Mouse (Mus musculus): ENCODE results near the gene Pbrm1. TPM values are rescaled to one million over a fixed set of nuclear protein-coding genes. Genes with fewer than 3 reads are reported as not detected.

Gene Pbrm1
- polyA plus RNA-seq, 1 experiment from 2014 or later: 84.6 TPM

GRCm38 (mm10) chr14:31045817-31046216 is 26.9 kb downstream of the Pbrm1 start:
- WGBS: 94% methylated on average over 1 of the region's 1 CpGs

GRCm38 (mm10) chr14:31062277-31062676 is 43.3 kb downstream of the Pbrm1 start:
- DNase-seq (ENCODE audit: low spot score): peak; percentile 28
- H3K4me2 ChIP-seq (ENCODE audit: low read depth, low read length): no peak overlapping the region
- no peak overlapping the region for H3K27ac ChIP-seq (replicated peaks; ENCODE audit: low read depth, low read length)
- no peak for ATAC-seq (ENCODE audit: low read depth)
- no peak overlapping the region for H3K4me3 ChIP-seq (ENCODE audit: low read depth, low read length)
- no peaks in the 10 kb centered on the region for H3K4me1 ChIP-seq (ENCODE audit: control insufficient read depth, insufficient read depth, low read length)
- no peaks in the 10 kb centered on the region for H3K9me3 ChIP-seq (ENCODE audit: control insufficient read depth, low read length)
- WGBS: 60% methylated on average over 1 of the region's 1 CpGs
- no peaks in the 10 kb centered on the region for H3K27me3 ChIP-seq (replicated peaks; ENCODE audit: control insufficient read depth, insufficient read depth, low read length)
- H3K36me3 ChIP-seq (ENCODE audit: control insufficient read depth, insufficient read depth, low read length): peaks cover 79% of the 10 kb centered on the region
- H3K9ac ChIP-seq (ENCODE audit: low read depth, low read length): no peak overlapping the region

More at GRCm38 (mm10) chr14:31045817-31046216, 26.9 kb downstream of the Pbrm1 start:
- no peak overlapping the region for H3K4me3 ChIP-seq (ENCODE audit: low read depth, low read length)
- no peak overlapping the region for H3K9ac ChIP-seq (ENCODE audit: low read depth, low read length)
- H3K9me3 ChIP-seq (ENCODE audit: control insufficient read depth, low read length): no peaks in the 10 kb centered on the region
- ATAC-seq (ENCODE audit: low read depth) (no peak), DNase-seq (ENCODE audit: low spot score) (no peak)
- H3K36me3 ChIP-seq (ENCODE audit: control insufficient read depth, insufficient read depth, low read length): peaks cover 79% of the 10 kb centered on the region
- H3K4me2 ChIP-seq (ENCODE audit: low read depth, low read length): no peak overlapping the region
- no peaks in the 10 kb centered on the region for H3K27me3 ChIP-seq (replicated peaks; ENCODE audit: control insufficient read depth, insufficient read depth, low read length)
- H3K4me1 ChIP-seq (ENCODE audit: control insufficient read depth, insufficient read depth, low read length): no peaks in the 10 kb centered on the region
- H3K27ac ChIP-seq (replicated peaks; ENCODE audit: low read depth, low read length): no peak overlapping the region

- ATAC-seq (ENCODE audit: low read depth) (no peak), DNase-seq (ENCODE audit: low spot score) (no peak)
- H3K4me2 ChIP-seq (ENCODE audit: low read depth, low read length): no peak overlapping the region
- peaks cover 77% of the 10 kb centered on the region for H3K36me3 ChIP-seq (ENCODE audit: control insufficient read depth, insufficient read depth, low read length)
- no peak overlapping the region for H3K4me3 ChIP-seq (ENCODE audit: low read depth, low read length)
- no peaks in the 10 kb centered on the region for H3K27me3 ChIP-seq (replicated peaks; ENCODE audit: control insufficient read depth, insufficient read depth, low read length)
- H3K9me3 ChIP-seq (ENCODE audit: control insufficient read depth, low read length): no peaks in the 10 kb centered on the region
- no peak overlapping the region for H3K9ac ChIP-seq (ENCODE audit: low read depth, low read length)
- 98% methylated on average over 4 of the region's 4 CpGs for WGBS
- H3K4me1 ChIP-seq (ENCODE audit: control insufficient read depth, insufficient read depth, low read length): no peaks in the 10 kb centered on the region
- no peak overlapping the region for H3K27ac ChIP-seq (replicated peaks; ENCODE audit: low read depth, low read length)
Measured at GRCm38 (mm10) chr14:31069086-31069733, 50.3 kb downstream of the Pbrm1 start.

- no peak overlapping the region for H3K9ac ChIP-seq (ENCODE audit: low read depth, low read length)
- 95% methylated on average over 3 of the region's 3 CpGs for WGBS
- no peak overlapping the region for H3K4me2 ChIP-seq (ENCODE audit: low read depth, low read length)
- ATAC-seq (ENCODE audit: low read depth) (no peak), DNase-seq (ENCODE audit: low spot score) (no peak)
- no peak overlapping the region for H3K27ac ChIP-seq (replicated peaks; ENCODE audit: low read depth, low read length)
- H3K9me3 ChIP-seq (ENCODE audit: control insufficient read depth, low read length): no peaks in the 10 kb centered on the region
- H3K36me3 ChIP-seq (ENCODE audit: control insufficient read depth, insufficient read depth, low read length): peaks cover 80% of the 10 kb centered on the region
- H3K4me1 ChIP-seq (ENCODE audit: control insufficient read depth, insufficient read depth, low read length): no peaks in the 10 kb centered on the region
- H3K4me3 ChIP-seq (ENCODE audit: low read depth, low read length): no peak overlapping the region
- H3K27me3 ChIP-seq (replicated peaks; ENCODE audit: control insufficient read depth, insufficient read depth, low read length): no peaks in the 10 kb centered on the region
Measured at GRCm38 (mm10) chr14:31078597-31079208, 59.8 kb downstream of the Pbrm1 start.

GRCm38 (mm10) chr14:31079313-31080028 is 60.5 kb downstream of the Pbrm1 start:
- Histone ChIP-seq H3K36me3 (ENCODE audit: control insufficient read depth, insufficient read depth, low read length) (peaks cover 72% of the 10 kb centered on the region), H3K27ac (replicated peaks; ENCODE audit: low read depth, low read length) (no peak overlapping the region), H3K27me3 (replicated peaks; ENCODE audit: control insufficient read depth, insufficient read depth, low read length) (no peaks in the 10 kb centered on the region), H3K4me2 (ENCODE audit: low read depth, low read length) (no peak overlapping the region), H3K4me1 (ENCODE audit: control insufficient read depth, insufficient read depth, low read length) (no peaks in the 10 kb centered on the region), H3K9ac (ENCODE audit: low read depth, low read length) (no peak overlapping the region), H3K9me3 (ENCODE audit: control insufficient read depth, low read length) (no peaks in the 10 kb centered on the region), H3K4me3 (ENCODE audit: low read depth, low read length) (no peak overlapping the region)
- no peak for ATAC-seq (ENCODE audit: low read depth)
- peak; percentile 26 for DNase-seq (ENCODE audit: low spot score)
- WGBS: 89% methylated on average over 3 of the region's 3 CpGs

- H3K36me3 ChIP-seq (ENCODE audit: control insufficient read depth, insufficient read depth, low read length): peaks cover 68% of the 10 kb centered on the region
- no peak overlapping the region for H3K9ac ChIP-seq (ENCODE audit: low read depth, low read length)
- no peaks in the 10 kb centered on the region for H3K27me3 ChIP-seq (replicated peaks; ENCODE audit: control insufficient read depth, insufficient read depth, low read length)
- no peaks in the 10 kb centered on the region for H3K4me1 ChIP-seq (ENCODE audit: control insufficient read depth, insufficient read depth, low read length)
- ATAC-seq (ENCODE audit: low read depth) (no peak), DNase-seq (ENCODE audit: low spot score) (no peak)
- H3K9me3 ChIP-seq (ENCODE audit: control insufficient read depth, low read length): no peaks in the 10 kb centered on the region
- H3K27ac ChIP-seq (replicated peaks; ENCODE audit: low read depth, low read length): no peak overlapping the region
- no peak overlapping the region for H3K4me3 ChIP-seq (ENCODE audit: low read depth, low read length)
- no peak overlapping the region for H3K4me2 ChIP-seq (ENCODE audit: low read depth, low read length)
Measured at GRCm38 (mm10) chr14:31081147-31081546, 62.2 kb downstream of the Pbrm1 start.

GRCm38 (mm10) chr14:31087433-31087832 is 68.5 kb downstream of the Pbrm1 start:
- WGBS: 85% methylated on average over 6 of the region's 6 CpGs
- H3K9me3 ChIP-seq (ENCODE audit: control insufficient read depth, low read length): no peaks in the 10 kb centered on the region
- H3K27me3 ChIP-seq (replicated peaks; ENCODE audit: control insufficient read depth, insufficient read depth, low read length): no peaks in the 10 kb centered on the region
- ATAC-seq (ENCODE audit: low read depth): no peak
- no peaks in the 10 kb centered on the region for H3K4me1 ChIP-seq (ENCODE audit: control insufficient read depth, insufficient read depth, low read length)
- H3K27ac ChIP-seq (replicated peaks; ENCODE audit: low read depth, low read length): no peak overlapping the region
- no peak overlapping the region for H3K9ac ChIP-seq (ENCODE audit: low read depth, low read length)
- H3K4me3 ChIP-seq (ENCODE audit: low read depth, low read length): no peak overlapping the region
- no peak overlapping the region for H3K4me2 ChIP-seq (ENCODE audit: low read depth, low read length)
- H3K36me3 ChIP-seq (ENCODE audit: control insufficient read depth, insufficient read depth, low read length): peaks cover 84% of the 10 kb centered on the region
- DNase-seq (ENCODE audit: low spot score): no peak

GRCm38 (mm10) chr14:31088515-31088914 is 69.6 kb downstream of the Pbrm1 start:
- DNase-seq (ENCODE audit: low spot score): no peak
- no peak overlapping the region for H3K4me3 ChIP-seq (ENCODE audit: low read depth, low read length)
- 97% methylated on average over 2 of the region's 2 CpGs for WGBS
- no peak overlapping the region for H3K27ac ChIP-seq (replicated peaks; ENCODE audit: low read depth, low read length)
- H3K9me3 ChIP-seq (ENCODE audit: control insufficient read depth, low read length): no peaks in the 10 kb centered on the region
- no peak overlapping the region for H3K4me2 ChIP-seq (ENCODE audit: low read depth, low read length)
- H3K27me3 ChIP-seq (replicated peaks; ENCODE audit: control insufficient read depth, insufficient read depth, low read length): no peaks in the 10 kb centered on the region
- ATAC-seq (ENCODE audit: low read depth): no peak
- H3K36me3 ChIP-seq (ENCODE audit: control insufficient read depth, insufficient read depth, low read length): peaks cover 85% of the 10 kb centered on the region
- H3K9ac ChIP-seq (ENCODE audit: low read depth, low read length): no peak overlapping the region
- no peaks in the 10 kb centered on the region for H3K4me1 ChIP-seq (ENCODE audit: control insufficient read depth, insufficient read depth, low read length)

Measured in embryonic facial prominence, embryonic 14.5 days (tissue).